Mouse (Mus musculus) limb, embryonic 14.5 days (tissue): ENCODE measurements at regions not wholly inside any gene's neighbourhood (a gene's known extent, or its start where the extent isn't known, plus 50 kb on each side); places are given as distances from the start of the nearest gene placed in this dataset.

Experiments used
- ATAC-seq: fragments of 200-750 bp; cut with Nextera tagmentation; 2 replicates; pipeline ENCODE4 v1.8.0; 2017; ENCODE audit warnings: low read depth, moderate number of reproducible peaks, moderate TSS enrichment; ENCODE audit not compliant: low FRiP score
- DNase-seq: peaks from one replicate; pipeline ENCODE4 v3.0.0-alpha.2; 2015; ENCODE audit warnings: low spot score
- H3K27ac ChIP-seq: fragments of 300-500 bp; sonication (generic); replicated peaks from 2 replicates; pipeline ENCODE4 v1.5.1; 2014; ENCODE audit warnings: low read depth, mild to moderate bottlenecking, low read length, moderate library complexity, mixed read lengths
- H3K27me3 ChIP-seq: fragments of 300-500 bp; sonication (generic); 2 replicates; pipeline ENCODE4 v1.6.1; 2014; ENCODE audit warnings: low read length, mixed read lengths; ENCODE audit not compliant: control insufficient read depth, insufficient read depth
- H3K36me3 ChIP-seq: fragments of 300-500 bp; sonication (generic); 2 replicates; pipeline ENCODE4 v1.6.1; 2014; ENCODE audit warnings: mild to moderate bottlenecking, low read length, moderate library complexity, mixed read lengths; ENCODE audit not compliant: control insufficient read depth, insufficient read depth
- H3K4me1 ChIP-seq: fragments of 300-500 bp; sonication (generic); 2 replicates; pipeline ENCODE4 v1.6.1; 2014; ENCODE audit warnings: antibody characterized with exemption, low read length, mixed read lengths; ENCODE audit not compliant: control insufficient read depth, insufficient read depth
- H3K4me2 ChIP-seq: fragments of 300-500 bp; sonication (generic); replicated peaks from 2 replicates; pipeline ENCODE4 v1.6.1; 2014; ENCODE audit warnings: low read depth, mild to moderate bottlenecking, low read length, moderate library complexity; ENCODE audit not compliant: severe bottlenecking
- H3K4me3 ChIP-seq: fragments of 300-500 bp; sonication (generic); replicated peaks from 2 replicates; pipeline ENCODE4 v1.5.1; 2014; ENCODE audit warnings: low read length
- H3K9ac ChIP-seq: fragments of 300-500 bp; sonication (generic); 2 replicates; pipeline ENCODE4 v1.6.1; 2014; ENCODE audit warnings: mild to moderate bottlenecking, low read depth, low read length, moderate library complexity; ENCODE audit not compliant: severe bottlenecking
- H3K9me3 ChIP-seq: fragments of 300-500 bp; sonication (generic); 2 replicates; pipeline ENCODE4 v1.6.1; 2016; ENCODE audit warnings: low read length; ENCODE audit not compliant: control insufficient read depth
- POLR2A ChIP-seq: fragments of 200-500 bp; IDR thresholded peaks from 2 replicates; pipeline ENCODE4 v1.8.0; 2012; ENCODE audit warnings: inconsistent platforms, mild to moderate bottlenecking, moderate library complexity, borderline replicate concordance; ENCODE audit not compliant: insufficient read depth, insufficient read length; ENCODE audit errors: extremely low read depth
- WGBS: fragments of 180-500 bp; shearing (Covaris S2); extraction: QIAGEN DNeasy Blood & Tissue Kit; methylation state at CpG from one replicate; pipeline ENCODE4 v1.1.7; 2014; 5-methylcytosine and 5-hydroxymethylcytosine counted together

DNA sequence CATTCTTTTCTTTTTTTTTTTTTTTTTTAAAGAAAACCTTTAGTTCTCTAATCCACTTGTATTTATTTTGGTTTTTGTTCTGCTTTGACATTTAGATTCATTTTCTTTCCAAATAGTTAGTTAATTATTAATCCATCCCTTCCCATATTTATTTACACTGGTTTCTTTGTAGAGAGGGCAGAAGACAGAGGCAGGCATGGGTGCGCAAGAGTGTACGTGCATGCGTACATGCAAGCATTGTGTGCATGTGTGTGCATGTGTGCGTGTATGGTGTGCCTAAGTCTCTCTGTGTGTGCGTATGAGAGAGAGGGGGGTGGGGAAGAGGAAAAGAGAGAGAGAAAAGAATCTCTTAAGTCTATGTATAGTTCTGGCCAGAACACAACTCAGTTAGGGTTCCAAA is 215.9 kb upstream of the Krr1 start:
- Histone ChIP-seq H3K4me1 (no peaks in the 10 kb centered on the region), H3K9ac (no peak overlapping the region), H3K27ac (no peak overlapping the region), H3K4me2 (no peak overlapping the region), H3K9me3 (no peaks in the 10 kb centered on the region), H3K36me3 (no peaks in the 10 kb centered on the region), H3K27me3 (no peaks in the 10 kb centered on the region), H3K4me3 (no peak overlapping the region)
- WGBS: 96% methylated on average over 5 of the region's 5 CpGs
- ATAC-seq (no peak), DNase-seq (no peak)
- TF ChIP-seq POLR2A: no peak

DNA sequence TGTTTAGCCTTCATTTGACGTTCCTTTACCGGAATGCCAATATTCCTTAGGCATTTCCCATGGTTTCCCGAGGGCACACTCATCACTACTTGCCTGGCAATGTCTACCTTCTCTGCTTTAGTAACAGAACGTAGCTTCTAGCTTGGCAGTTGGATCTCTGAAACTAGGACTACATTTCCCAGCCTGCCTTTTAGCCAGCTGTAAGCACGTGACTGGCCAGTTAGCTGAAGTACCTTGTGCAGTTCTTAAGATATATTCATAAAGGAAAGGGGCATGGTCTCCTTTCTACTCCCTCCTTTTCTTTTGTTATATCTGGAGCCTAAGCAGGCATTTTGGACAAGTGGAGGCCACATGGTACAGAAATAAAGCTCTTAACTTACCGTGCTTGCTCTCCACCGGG is 214.8 kb upstream of the Krr1 start:
- no peaks in the 10 kb centered on the region for H3K9me3 ChIP-seq
- H3K4me1 ChIP-seq: no peaks in the 10 kb centered on the region
- H3K27ac ChIP-seq: no peak overlapping the region
- H3K4me2 ChIP-seq: no peak overlapping the region
- DNase-seq: no peak
- H3K27me3 ChIP-seq: no peaks in the 10 kb centered on the region
- H3K9ac ChIP-seq: no peak overlapping the region
- ATAC-seq: no peak
- 70% methylated on average over 7 of the region's 7 CpGs for WGBS
- no peak overlapping the region for H3K4me3 ChIP-seq
- no peaks in the 10 kb centered on the region for H3K36me3 ChIP-seq
- no peak for TF ChIP-seq POLR2A

DNA sequence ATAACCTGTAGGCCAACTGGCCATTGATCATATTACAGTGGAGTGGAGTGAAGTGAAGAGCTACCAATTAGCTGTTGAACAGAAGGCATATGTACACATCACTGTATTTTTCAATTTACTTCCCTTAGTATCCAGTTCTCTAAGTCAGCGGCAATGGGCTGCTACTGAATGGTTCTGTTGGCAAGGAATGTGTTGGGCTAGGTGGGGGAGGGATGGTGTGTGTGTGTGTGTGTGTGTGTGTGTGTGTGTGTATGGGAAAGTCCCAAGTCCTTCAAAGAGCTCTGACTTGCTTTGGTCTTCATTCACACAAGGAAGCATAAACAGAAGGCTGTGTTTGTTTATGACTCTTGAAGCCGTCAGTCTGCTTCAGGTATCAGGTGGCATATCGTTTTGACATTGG is 213.0 kb upstream of the Krr1 start:
- no peak overlapping the region for H3K27ac ChIP-seq
- 84% methylated on average over 3 of the region's 3 CpGs for WGBS
- ATAC-seq (no peak), DNase-seq (no peak)
- H3K4me3 ChIP-seq: no peak overlapping the region
- H3K27me3 ChIP-seq: no peaks in the 10 kb centered on the region
- H3K4me1 ChIP-seq: no peaks in the 10 kb centered on the region
- H3K9me3 ChIP-seq: no peaks in the 10 kb centered on the region
- H3K4me2 ChIP-seq: no peak overlapping the region
- TF ChIP-seq POLR2A: no peak
- no peaks in the 10 kb centered on the region for H3K36me3 ChIP-seq
- no peak overlapping the region for H3K9ac ChIP-seq

DNA sequence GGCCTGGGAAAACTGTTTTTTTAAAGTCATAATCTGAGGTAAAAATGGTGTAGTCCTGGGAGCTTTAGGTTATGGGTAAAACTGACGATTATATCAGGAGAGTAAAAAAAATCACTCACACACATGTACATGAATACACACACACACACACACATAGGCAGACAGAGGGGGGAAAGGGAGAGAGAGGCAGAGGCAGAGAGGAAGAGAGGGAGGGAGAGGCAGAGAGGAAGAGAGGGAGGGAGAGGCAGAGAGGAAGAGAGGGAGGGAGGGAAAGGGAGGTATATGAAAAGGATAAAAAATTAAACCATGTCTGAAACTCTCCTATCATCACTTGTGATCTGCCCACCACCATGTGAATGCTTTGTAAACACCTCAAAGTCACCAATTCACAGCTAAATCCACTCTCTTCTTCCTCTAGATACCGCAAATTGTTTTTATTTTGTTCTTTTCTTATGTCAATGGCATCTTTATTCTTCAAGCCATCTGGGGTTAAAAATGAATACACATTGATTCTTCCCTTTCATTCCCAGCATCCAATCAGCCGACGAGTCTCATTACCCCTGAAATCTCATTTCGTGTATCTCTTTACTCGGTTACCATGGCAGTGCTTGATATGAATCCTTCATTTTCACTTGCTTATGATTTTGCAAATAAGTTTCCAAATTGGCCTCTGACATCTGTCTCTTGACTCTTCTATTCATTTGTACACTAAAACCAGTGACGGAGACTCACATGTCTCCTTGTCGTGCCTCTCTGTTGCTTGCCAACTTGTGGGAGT is 209.5 kb upstream of the Krr1 start:
- no peak overlapping the region for H3K4me3 ChIP-seq
- H3K9me3 ChIP-seq: no peaks in the 10 kb centered on the region
- no peak overlapping the region for H3K27ac ChIP-seq
- H3K36me3 ChIP-seq: no peaks in the 10 kb centered on the region
- no peak for TF ChIP-seq POLR2A
- no peaks in the 10 kb centered on the region for H3K4me1 ChIP-seq
- H3K4me2 ChIP-seq: no peak overlapping the region
- 88% methylated on average over 8 of the region's 8 CpGs for WGBS
- H3K9ac ChIP-seq: no peak overlapping the region
- DNase-seq (no peak), ATAC-seq (no peak)
- H3K27me3 ChIP-seq: no peaks in the 10 kb centered on the region

DNA sequence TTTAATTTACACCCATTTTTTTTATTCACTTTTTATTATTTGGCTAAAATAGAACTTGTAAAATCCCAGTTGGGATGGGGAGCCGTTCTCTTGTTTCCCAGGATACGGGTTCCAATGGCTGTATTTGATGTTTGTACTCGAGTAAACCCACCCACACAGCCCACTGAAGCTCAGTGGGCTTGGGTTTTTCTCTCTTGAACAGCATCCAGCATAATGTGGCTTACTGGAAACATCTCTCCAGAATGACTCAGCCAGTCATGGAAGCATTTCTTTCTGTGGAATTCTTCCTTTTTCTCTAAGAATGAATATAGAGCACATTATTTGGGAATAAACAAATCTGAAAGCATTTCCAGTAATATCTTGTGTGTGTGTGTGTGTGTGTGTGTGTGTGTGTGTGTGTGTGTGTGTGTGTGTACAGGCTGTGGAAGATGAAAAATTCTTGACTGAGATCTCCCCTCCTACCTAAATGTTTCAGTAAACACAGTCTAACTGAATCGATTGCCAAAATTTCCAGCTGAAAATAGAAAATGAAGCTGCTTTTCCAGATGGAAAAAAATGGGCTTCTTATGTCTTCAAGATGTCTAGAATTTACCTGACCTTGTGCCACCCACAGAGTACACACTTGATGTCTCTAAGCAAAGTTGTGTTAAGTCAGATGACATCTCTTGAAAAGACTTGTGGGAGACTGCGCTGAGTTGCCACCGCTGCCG is 205.3 kb upstream of the Krr1 start:
- Histone ChIP-seq H3K4me3 (no peak overlapping the region), H3K9ac (no peak overlapping the region), H3K9me3 (no peaks in the 10 kb centered on the region), H3K27me3 (no peaks in the 10 kb centered on the region), H3K4me1 (no peaks in the 10 kb centered on the region), H3K4me2 (no peak overlapping the region), H3K27ac (no peak overlapping the region), H3K36me3 (no peaks in the 10 kb centered on the region)
- DNase-seq: peak; percentile 40
- 76% methylated on average over 7 of the region's 7 CpGs for WGBS
- no peak for TF ChIP-seq POLR2A
- ATAC-seq: no peak
